Mouse (Mus musculus): ENCODE measurements around the gene Plcb3. TPM values are rescaled to one million over a fixed set of nuclear protein-coding genes. Genes with fewer than 3 reads are reported as not detected.

Gene Plcb3
- total RNA-seq, 2 experiments from 2014 or later, result 12.1 to 17.3 TPM

- no peak for DNase-seq
Measured at GRCm38 (mm10) chr19:6919876-6920740, 56.2 kb downstream of the Plcb3 start.

GRCm38 (mm10) chr19:6919431-6919830, 56.8 kb downstream of the Plcb3 start:
- no peak for DNase-seq

GRCm38 (mm10) chr19:6918321-6918720, 57.9 kb downstream of the Plcb3 start:
- no peak for DNase-seq

- no peak for DNase-seq
Measured at GRCm38 (mm10) chr19:6916496-6916895, 59.8 kb downstream of the Plcb3 start.

- no peak for DNase-seq
Measured at GRCm38 (mm10) chr19:6915276-6915675, 61.0 kb downstream of the Plcb3 start.

- no peak for DNase-seq
Measured at GRCm38 (mm10) chr19:6914540-6914939, 61.7 kb downstream of the Plcb3 start.

GRCm38 (mm10) chr19:6913991-6914390, 62.3 kb downstream of the Plcb3 start:
- peak; percentile 43 for DNase-seq

GRCm38 (mm10) chr19:6913036-6913435, 63.2 kb downstream of the Plcb3 start:
- no peak for DNase-seq

- DNase-seq, result no peak
Measured at GRCm38 (mm10) chr19:6912205-6912970, 63.9 kb downstream of the Plcb3 start.

GRCm38 (mm10) chr19:6911101-6912074, 64.9 kb downstream of the Plcb3 start:
- DNase-seq, result peak; percentile 5

GRCm38 (mm10) chr19:6910306-6910705, 66.0 kb downstream of the Plcb3 start:
- DNase-seq, result peak; percentile 45

GRCm38 (mm10) chr19:6909507-6910289, 66.6 kb downstream of the Plcb3 start, which contains the start of the genes Trmt112 and Prdx5:
Gene Trmt112, plus strand, starts transcription at chr19:6909698.
Gene Prdx5, minus strand, starts transcription at chr19:6910106.
- peak; percentile 83 for DNase-seq

- DNase-seq, result no peak
Measured at GRCm38 (mm10) chr19:6909021-6909420, 67.2 kb downstream of the Plcb3 start.

- no peak for DNase-seq
Measured at GRCm38 (mm10) chr19:6907811-6908540, 68.3 kb downstream of the Plcb3 start.

- DNase-seq, result no peak
Measured at GRCm38 (mm10) chr19:6907094-6907493, 69.2 kb downstream of the Plcb3 start.

- no peak for DNase-seq
Measured at GRCm38 (mm10) chr19:6906199-6906598, 70.1 kb downstream of the Plcb3 start.

- DNase-seq, result no peak
Measured at GRCm38 (mm10) chr19:6905498-6906159, 70.6 kb downstream of the Plcb3 start.

- DNase-seq, result no peak
Measured at GRCm38 (mm10) chr19:6904846-6905245, 71.4 kb downstream of the Plcb3 start.

GRCm38 (mm10) chr19:6903031-6903430, 73.2 kb downstream of the Plcb3 start:
- no peak for DNase-seq

Data from gastrocnemius, postnatal 10 days (tissue).